Mouse (Mus musculus) heart, postnatal 0 days (tissue): ENCODE results near the gene Cdk2.

Experiments used
- CTCF ChIP-seq: IDR thresholded peaks from 2 replicates; pipeline ENCODE4 v1.5.1; 2016; ENCODE audit warnings: antibody characterized with exemption, control low read depth, low read depth
- EP300 ChIP-seq: IDR thresholded peaks from 2 replicates; pipeline ENCODE4 v1.6.1; 2016; ENCODE audit warnings: antibody characterized with exemption, low read depth

- TF ChIP-seq CTCF (no peak), EP300 (no peak)
These were observed 49.6 kb downstream of the Cdk2 start for GRCm38 (mm10) chr10:128655254-128655653.
